Mouse (Mus musculus) CH12.LX (cell line): Measurements from ENCODE around the gene Ppfia3.

Source experiments
- BHLHE40 ChIP-seq: IDR thresholded peaks from 2 replicates; pipeline ENCODE4 v1.6.1; 2011; ENCODE audit warnings: mild to moderate bottlenecking, low read depth, low read length, improper control_type of control experiment
- CHD1 ChIP-seq: IDR thresholded peaks from 2 replicates; pipeline ENCODE4 v1.6.1; 2012; ENCODE audit warnings: low read depth, low read length, improper control_type of control experiment, inconsistent platforms
- CTCF ChIP-seq, 2 experiments: IDR thresholded peaks in 1 of 2; conservative IDR thresholded peaks in 1 of 2; 2 replicates each; pipeline ENCODE4 v1.5.1; 2011 to 2012; ENCODE audit warnings: low read depth in 2 of 2, low read length in 2 of 2, improper control_type of control experiment in 1 of 2, inconsistent platforms in 1 of 2, mild to moderate bottlenecking in 1 of 2, moderate library complexity in 1 of 2
- ELF1 ChIP-seq: IDR thresholded peaks from 2 replicates; pipeline ENCODE4 v1.6.1; 2014; ENCODE audit warnings: low read depth, mild to moderate bottlenecking, inconsistent platforms, low read length, improper control_type of control experiment
- EP300 ChIP-seq: IDR thresholded peaks from 2 replicates; pipeline ENCODE4 v1.6.1; 2011; ENCODE audit warnings: low read length, improper control_type of control experiment
- HCFC1 ChIP-seq: IDR thresholded peaks from 2 replicates; pipeline ENCODE4 v1.6.1; 2012; ENCODE audit warnings: low read depth, mild to moderate bottlenecking, inconsistent platforms, low read length, improper control_type of control experiment
- MAX ChIP-seq: IDR thresholded peaks from 2 replicates; pipeline ENCODE4 v1.6.1; 2011; ENCODE audit warnings: low read length, improper control_type of control experiment
- MEF2A ChIP-seq: IDR thresholded peaks from 2 replicates; pipeline ENCODE4 v1.6.1; 2014; ENCODE audit warnings: low read depth, mild to moderate bottlenecking, inconsistent platforms, low read length, improper control_type of control experiment, borderline replicate concordance
- MXI1 ChIP-seq: IDR thresholded peaks from 2 replicates; pipeline ENCODE4 v1.6.1; 2011; ENCODE audit warnings: mild to moderate bottlenecking, low read depth, low read length, improper control_type of control experiment
- MYC ChIP-seq: IDR thresholded peaks from 2 replicates; pipeline ENCODE4 v1.6.1; 2011; ENCODE audit warnings: low read depth, mild to moderate bottlenecking, improper control_type of control experiment, low read length
- POLR2A ChIP-seq: IDR thresholded peaks from 2 replicates; pipeline ENCODE4 v1.6.1; 2011; ENCODE audit warnings: low read depth, mild to moderate bottlenecking, improper control_type of control experiment, low read length
- TCF12 ChIP-seq: IDR thresholded peaks from 2 replicates; pipeline ENCODE4 v1.6.1; 2014; ENCODE audit warnings: low read depth, mild to moderate bottlenecking, inconsistent platforms, low read length, improper control_type of control experiment
- ZKSCAN1 ChIP-seq: IDR thresholded peaks from 2 replicates; pipeline ENCODE4 v1.6.1; 2012; ENCODE audit warnings: low read depth, inconsistent platforms, low read length, improper control_type of control experiment, borderline replicate concordance
- ZNF384 ChIP-seq: IDR thresholded peaks from 2 replicates; pipeline ENCODE4 v1.6.1; 2012; ENCODE audit warnings: low read depth, low read length, improper control_type of control experiment, inconsistent platforms

- TF ChIP-seq CTCF (conservative IDR thresholded peaks at IDR 0.05 in 1 of 2, IDR thresholded peaks at IDR 0.05 in 1 of 2; ENCODE audit: low read depth in 2 of 2, low read length in 2 of 2) = no peak
- TF ChIP-seq CHD1 = no peak
- TF ChIP-seq HCFC1 = no peak
- no peak for TF ChIP-seq TCF12
- TF ChIP-seq BHLHE40 = no peak
- TF ChIP-seq ELF1 = no peak
- TF ChIP-seq MEF2A = no peak
- TF ChIP-seq ZKSCAN1 = no peak
- TF ChIP-seq POLR2A = no peak
- no peak for TF ChIP-seq ZNF384
- TF ChIP-seq MAX = no peak
- no peak for TF ChIP-seq MXI1
- TF ChIP-seq EP300 = no peak
- no peak for TF ChIP-seq MYC
Observed at GRCm38 (mm10) chr7:45337469-45337868, 29.4 kb downstream of the Ppfia3 start.
